Mouse (Mus musculus): ENCODE measurements around the gene Siah2. TPM values are rescaled to one million over a fixed set of nuclear protein-coding genes. Genes with fewer than 3 reads are reported as not detected.
A peak's percentile ranks its signal among the peaks of the same experiment; 100 is the strongest.

Gene Siah2
- total and polyA plus RNA-seq, 3 experiments: 7.5 to 10.0 (median 9.4) TPM

- no peaks in the 10 kb centered on the region for H3K9me3 ChIP-seq (replicated peaks)
- no peaks in the 10 kb centered on the region for H3K4me1 ChIP-seq (ENCODE audit: insufficient read depth, low read depth, low read length)
- DNase-seq (ENCODE audit: low spot score): no peak
- 0 out of 2 replicates have a peak, but pooled peaks cover 2% of the 10 kb centered on the region for H3K27me3 ChIP-seq (ENCODE audit: insufficient read depth, low read length)
- H3K4me3 ChIP-seq (ENCODE audit: low read depth, low read length): no peak overlapping the region
- ATAC-seq (ENCODE audit: extremely low read depth, insufficient number of reproducible peaks, low FRiP score, poor library complexity, severe bottlenecking): no peak
- TF ChIP-seq POLR2AphosphoS5 (IDR thresholded peaks at IDR 0.05; ENCODE audit: insufficient replicate concordance, low read depth, low read length): no peak
- no peak for TF ChIP-seq TAL1 (conservative IDR thresholded peaks at IDR 0.05; ENCODE audit: low read depth, low read length)
- no peak for TF ChIP-seq CTCF (IDR thresholded peaks at IDR 0.05; ENCODE audit: low read depth, low read length)
- TF ChIP-seq GATA1 (IDR thresholded peaks at IDR 0.05; ENCODE audit: borderline replicate concordance, low read length): no peak
- no peak for TF ChIP-seq GATA2 (IDR thresholded peaks at IDR 0.05; ENCODE audit: borderline replicate concordance, low read depth, low read length)
- H3K36me3 ChIP-seq (replicated peaks): peaks cover 39% of the 10 kb centered on the region
These were observed 19.6 kb downstream of the Siah2 start for GRCm38 (mm10) chr3:58672481-58673183.

DNA sequence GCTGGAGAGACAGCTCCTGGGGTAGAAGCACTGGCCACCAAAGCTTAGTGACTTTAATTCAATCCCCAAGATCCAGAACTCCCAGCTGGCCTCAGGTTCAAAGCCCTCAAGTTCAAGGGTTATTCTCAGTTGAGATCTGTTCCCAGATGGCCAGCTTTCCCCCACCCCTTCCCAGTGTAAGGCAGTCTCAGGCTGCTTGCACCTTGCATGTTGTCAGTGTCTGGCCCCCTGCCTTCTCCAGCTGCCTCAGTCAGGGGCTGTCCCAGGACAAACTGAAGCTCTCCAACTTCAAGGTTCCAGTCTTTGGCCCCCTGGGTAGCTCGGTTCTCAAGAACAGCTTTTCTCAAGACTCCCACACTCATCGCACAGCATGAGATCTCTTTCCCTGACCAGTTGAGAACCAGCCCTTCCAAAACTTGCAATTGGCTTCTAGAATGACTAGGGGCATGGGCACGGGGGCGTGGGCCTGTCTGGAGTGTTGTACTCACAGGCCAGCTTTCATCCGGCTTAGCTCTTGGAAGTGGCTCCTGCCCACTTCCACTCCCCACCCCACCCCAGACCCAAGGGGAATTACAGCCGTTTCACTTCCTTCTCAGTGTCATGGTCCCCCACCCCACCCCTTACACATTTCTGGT lies 20.5 kb downstream of the Siah2 start:
- 0 out of 2 replicates have a peak, but pooled peaks cover 2% of the 10 kb centered on the region for H3K27me3 ChIP-seq (ENCODE audit: insufficient read depth, low read length)
- TF ChIP-seq GATA2 (IDR thresholded peaks at IDR 0.05; ENCODE audit: borderline replicate concordance, low read depth, low read length) (no peak), TAL1 (conservative IDR thresholded peaks at IDR 0.05; ENCODE audit: low read depth, low read length) (no peak), GATA1 (IDR thresholded peaks at IDR 0.05; ENCODE audit: borderline replicate concordance, low read length) (no peak), CTCF (IDR thresholded peaks at IDR 0.05; ENCODE audit: low read depth, low read length) (no peak), POLR2AphosphoS5 (IDR thresholded peaks at IDR 0.05; ENCODE audit: insufficient replicate concordance, low read depth, low read length) (no peak)
- DNase-seq (ENCODE audit: low spot score) (no peak), ATAC-seq (ENCODE audit: extremely low read depth, insufficient number of reproducible peaks, low FRiP score, poor library complexity, severe bottlenecking) (no peak)
- peaks cover 30% of the 10 kb centered on the region for H3K36me3 ChIP-seq (replicated peaks)
- H3K4me3 ChIP-seq (ENCODE audit: low read depth, low read length): no peak overlapping the region
- no peaks in the 10 kb centered on the region for H3K4me1 ChIP-seq (ENCODE audit: insufficient read depth, low read depth, low read length)
- no peaks in the 10 kb centered on the region for H3K9me3 ChIP-seq (replicated peaks)

DNA sequence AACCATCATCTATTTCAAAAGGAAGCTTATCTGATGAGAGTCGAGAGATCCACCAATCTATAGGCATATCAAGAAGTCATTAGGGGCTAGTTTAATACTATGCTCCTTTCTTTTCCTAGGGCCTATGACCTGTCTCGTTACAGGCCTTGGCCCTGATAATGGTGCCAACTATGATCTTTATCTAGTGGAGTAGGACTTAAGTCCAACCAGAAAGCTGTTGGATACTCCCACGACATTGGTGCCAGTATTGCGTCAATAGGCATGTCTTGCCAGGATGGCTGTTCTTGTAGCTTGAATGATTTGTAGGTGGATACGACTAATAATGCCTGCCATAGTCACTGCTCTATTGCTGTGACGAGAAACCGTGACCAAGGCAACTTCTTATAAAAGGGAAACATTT lies 28.2 kb downstream of the Siah2 start:
- Histone ChIP-seq H3K4me1 (ENCODE audit: insufficient read depth, low read depth, low read length) (no peaks in the 10 kb centered on the region), H3K36me3 (replicated peaks) (no peaks in the 10 kb centered on the region), H3K9me3 (replicated peaks) (0 out of 2 replicates have a peak, but pooled peaks cover 2% of the 10 kb centered on the region), H3K27me3 (ENCODE audit: insufficient read depth, low read length) (peaks cover 8% of the 10 kb centered on the region; the same call in 1 of the 2 replicates), H3K4me3 (ENCODE audit: low read depth, low read length) (no peak overlapping the region)
- TF ChIP-seq CTCF (IDR thresholded peaks at IDR 0.05; ENCODE audit: low read depth, low read length) (no peak), GATA1 (IDR thresholded peaks at IDR 0.05; ENCODE audit: borderline replicate concordance, low read length) (no peak), TAL1 (conservative IDR thresholded peaks at IDR 0.05; ENCODE audit: low read depth, low read length) (no peak)
- DNase-seq (ENCODE audit: low spot score) (no peak), ATAC-seq (ENCODE audit: extremely low read depth, insufficient number of reproducible peaks, low FRiP score, poor library complexity, severe bottlenecking) (no peak)

GRCm38 (mm10) chr3:58660636-58661035 lies 31.6 kb downstream of the Siah2 start:
- Histone ChIP-seq H3K4me1 (ENCODE audit: insufficient read depth, low read depth, low read length) (peaks cover 3% of the 10 kb centered on the region), H3K27me3 (ENCODE audit: insufficient read depth, low read length) (peaks cover 11% of the 10 kb centered on the region; the same call in 1 of the 2 replicates), H3K9me3 (replicated peaks) (no peaks in the 10 kb centered on the region), H3K4me3 (ENCODE audit: low read depth, low read length) (no peak overlapping the region), H3K36me3 (replicated peaks) (no peaks in the 10 kb centered on the region)
- ATAC-seq (ENCODE audit: extremely low read depth, insufficient number of reproducible peaks, low FRiP score, poor library complexity, severe bottlenecking) (no peak), DNase-seq (ENCODE audit: low spot score) (no peak)
- TF ChIP-seq GATA1 (IDR thresholded peaks at IDR 0.05; ENCODE audit: borderline replicate concordance, low read length): no peak
- TF ChIP-seq GATA2 (IDR thresholded peaks at IDR 0.05; ENCODE audit: borderline replicate concordance, low read depth, low read length): no peak
- TF ChIP-seq POLR2AphosphoS5 (IDR thresholded peaks at IDR 0.05; ENCODE audit: insufficient replicate concordance, low read depth, low read length): no peak
- TF ChIP-seq TAL1 (conservative IDR thresholded peaks at IDR 0.05; ENCODE audit: low read depth, low read length): no peak
- TF ChIP-seq CTCF (IDR thresholded peaks at IDR 0.05; ENCODE audit: low read depth, low read length): no peak

DNA sequence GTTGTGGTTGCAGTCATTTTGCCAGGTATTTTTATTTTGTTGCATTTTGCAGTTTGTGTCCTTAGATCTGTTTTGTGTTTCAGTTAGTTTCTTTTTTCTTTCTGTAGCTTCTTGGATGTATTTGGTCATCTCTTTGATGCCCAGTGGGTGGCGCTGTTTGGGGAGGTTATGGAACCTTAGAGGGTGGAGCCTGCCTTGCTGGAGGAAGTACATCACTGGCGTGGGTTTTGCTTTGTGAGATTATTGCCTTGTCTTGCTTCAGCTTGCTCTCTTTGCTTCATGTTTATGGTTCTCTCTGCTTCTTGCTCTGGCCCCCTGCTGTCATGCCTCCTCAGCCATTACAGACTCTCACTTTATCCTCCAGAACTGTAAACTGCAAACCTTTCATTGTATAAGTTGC lies 34.8 kb downstream of the Siah2 start:
- H3K4me3 ChIP-seq (ENCODE audit: low read depth, low read length): no peak overlapping the region; the same call in 1 of the 2 replicates
- H3K27me3 ChIP-seq (ENCODE audit: insufficient read depth, low read length): peaks cover 13% of the 10 kb centered on the region; the same call in 1 of the 2 replicates
- no peaks in the 10 kb centered on the region for H3K36me3 ChIP-seq (replicated peaks)
- H3K4me1 ChIP-seq (ENCODE audit: insufficient read depth, low read depth, low read length): peaks cover 3% of the 10 kb centered on the region
- TF ChIP-seq GATA1 (IDR thresholded peaks at IDR 0.05; ENCODE audit: borderline replicate concordance, low read length) (no peak), TAL1 (conservative IDR thresholded peaks at IDR 0.05; ENCODE audit: low read depth, low read length) (no peak), GATA2 (IDR thresholded peaks at IDR 0.05; ENCODE audit: borderline replicate concordance, low read depth, low read length) (no peak), CTCF (IDR thresholded peaks at IDR 0.05; ENCODE audit: low read depth, low read length) (peak; percentile 33; the same call in 1 of the 2 replicates)
- ATAC-seq (ENCODE audit: extremely low read depth, insufficient number of reproducible peaks, low FRiP score, poor library complexity, severe bottlenecking) (peak; percentile 34), DNase-seq (ENCODE audit: low spot score) (peak; percentile 9)
- no peaks in the 10 kb centered on the region for H3K9me3 ChIP-seq (replicated peaks)

GRCm38 (mm10) chr3:58655362-58656130 lies 36.7 kb downstream of the Siah2 start:
- DNase-seq (ENCODE audit: low spot score): no peak
- TF ChIP-seq CTCF (IDR thresholded peaks at IDR 0.05; ENCODE audit: low read depth, low read length): peak; percentile 55
- TF ChIP-seq TAL1 (conservative IDR thresholded peaks at IDR 0.05; ENCODE audit: low read depth, low read length): no peak
- Histone ChIP-seq H3K27me3 (ENCODE audit: insufficient read depth, low read length) (peaks cover 17% of the 10 kb centered on the region), H3K4me1 (ENCODE audit: insufficient read depth, low read depth, low read length) (peaks cover 3% of the 10 kb centered on the region), H3K9me3 (replicated peaks) (no peaks in the 10 kb centered on the region), H3K36me3 (replicated peaks) (no peaks in the 10 kb centered on the region), H3K4me3 (ENCODE audit: low read depth, low read length) (no peak overlapping the region)
- ATAC-seq (ENCODE audit: extremely low read depth, insufficient number of reproducible peaks, low FRiP score, poor library complexity, severe bottlenecking): no peak; the same call in 1 of the 2 replicates

Measured in G1E (cell line).